Mouse (Mus musculus): ENCODE measurements around the gene Kirrel3.

- TF ChIP-seq TAL1 (IDR thresholded peaks at IDR 0.05; ENCODE audit: low read length) (no peak), GATA1 (IDR thresholded peaks at IDR 0.05; ENCODE audit: low read length) (no peak)
Observed at GRCm38 (mm10) chr9:34605486-34605885, 119.8 kb downstream of the Kirrel3 start.
